Mouse (Mus musculus): ENCODE measurements around the gene Card11.

DNA sequence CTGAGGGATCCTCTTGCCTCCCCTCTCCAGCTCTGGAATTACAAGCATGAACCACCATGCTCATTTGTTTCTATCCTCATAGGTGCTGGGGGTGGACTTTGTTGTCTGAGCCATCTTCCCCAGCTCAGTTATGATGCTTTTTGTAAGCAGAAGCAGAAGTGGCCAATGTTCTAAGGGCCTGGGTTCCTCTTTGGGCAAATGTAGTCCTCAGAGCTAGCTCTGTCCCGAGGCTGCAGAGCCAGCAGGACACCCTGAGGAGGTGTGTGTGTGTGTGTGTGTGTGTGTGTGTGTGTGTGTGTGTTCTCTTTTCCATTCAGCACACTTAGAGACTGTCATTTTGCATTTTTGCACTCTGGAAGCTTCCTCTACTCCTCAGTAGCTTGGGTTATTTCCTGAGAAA lies 38.0 kb upstream of the Card11 start:
- no peak for TF ChIP-seq POLR2A (IDR thresholded peaks at IDR 0.05; ENCODE audit: insufficient read depth, low read depth, low read length)
- TF ChIP-seq CTCF (IDR thresholded peaks at IDR 0.05; ENCODE audit: insufficient read depth, low read depth, low read length): no peak

All from olfactory bulb, adult 2 months (tissue).